Mouse (Mus musculus) forebrain, embryonic 14.5 days (tissue): ENCODE measurements around the gene Gm11020. TPM values are rescaled to one million over a fixed set of nuclear protein-coding genes. Genes with fewer than 3 reads are reported as not detected.

ENCODE experiments used
- ATAC-seq: fragments of 200-750 bp; cut with Nextera tagmentation; 2 replicates; pipeline ENCODE4 v1.8.0; 2017; ENCODE audit warnings: mild to moderate bottlenecking, moderate library complexity
- DNase-seq: peaks from one replicate; pipeline ENCODE4 v3.0.0-alpha.2; 2015; ENCODE audit warnings: low spot score
- H3K27ac ChIP-seq: fragments of 300-500 bp; sonication (generic); 2 replicates; pipeline ENCODE4 v1.5.1; 2014; ENCODE audit warnings: low read depth, mild to moderate bottlenecking, control low read depth, low read length, moderate library complexity
- H3K27me3 ChIP-seq: fragments of 300-500 bp; sonication (generic); replicated peaks from 2 replicates; pipeline ENCODE4 v1.6.1; 2014; ENCODE audit warnings: low read length, control low read depth, mixed read lengths; ENCODE audit not compliant: control insufficient read depth, insufficient read depth
- H3K36me3 ChIP-seq: fragments of 300-500 bp; sonication (generic); 2 replicates; pipeline ENCODE4 v1.6.1; 2014; ENCODE audit warnings: low read length, control low read depth; ENCODE audit not compliant: control insufficient read depth, insufficient read depth
- H3K4me1 ChIP-seq: fragments of 300-500 bp; sonication (generic); 2 replicates; pipeline ENCODE4 v1.6.1; 2014; ENCODE audit warnings: antibody characterized with exemption, low read length, control low read depth; ENCODE audit not compliant: control insufficient read depth, insufficient read depth
- H3K4me2 ChIP-seq: fragments of 300-500 bp; sonication (generic); 2 replicates; pipeline ENCODE4 v1.6.1; 2014; ENCODE audit warnings: mild to moderate bottlenecking, control low read depth, low read length
- H3K4me3 ChIP-seq: fragments of 300-500 bp; sonication (generic); 2 replicates; pipeline ENCODE4 v1.5.1; 2014; ENCODE audit warnings: low read depth, low read length, control low read depth
- H3K9ac ChIP-seq: fragments of 300-500 bp; sonication (generic); 2 replicates; pipeline ENCODE4 v1.6.1; 2014; ENCODE audit warnings: mild to moderate bottlenecking, low read length, control low read depth, moderate library complexity
- H3K9me3 ChIP-seq: fragments of 300-500 bp; sonication (generic); replicated peaks from 2 replicates; pipeline ENCODE4 v1.6.1; 2016; ENCODE audit warnings: low read length, control low read depth, mixed read lengths; ENCODE audit not compliant: control insufficient read depth
- WGBS: fragments of 180-500 bp; shearing (Covaris S2); extraction: QIAGEN DNeasy Blood & Tissue Kit; methylation state at CpG from one replicate; pipeline ENCODE4 v1.1.7; 2014; 5-methylcytosine and 5-hydroxymethylcytosine counted together
- polyA plus RNA-seq: library from polyadenylated mRNA; unstranded; fragments of >200 nt; fragmentation: Nextera tagmentation; extraction: Ambion mirVana; gene quantifications from 2 replicates; pipeline ENCODE4 v1.2.1, GENCODE M21; 2014

Gm11020 gene
- polyA plus RNA-seq, 1 experiment from 2014 or later, result not detected

DNA sequence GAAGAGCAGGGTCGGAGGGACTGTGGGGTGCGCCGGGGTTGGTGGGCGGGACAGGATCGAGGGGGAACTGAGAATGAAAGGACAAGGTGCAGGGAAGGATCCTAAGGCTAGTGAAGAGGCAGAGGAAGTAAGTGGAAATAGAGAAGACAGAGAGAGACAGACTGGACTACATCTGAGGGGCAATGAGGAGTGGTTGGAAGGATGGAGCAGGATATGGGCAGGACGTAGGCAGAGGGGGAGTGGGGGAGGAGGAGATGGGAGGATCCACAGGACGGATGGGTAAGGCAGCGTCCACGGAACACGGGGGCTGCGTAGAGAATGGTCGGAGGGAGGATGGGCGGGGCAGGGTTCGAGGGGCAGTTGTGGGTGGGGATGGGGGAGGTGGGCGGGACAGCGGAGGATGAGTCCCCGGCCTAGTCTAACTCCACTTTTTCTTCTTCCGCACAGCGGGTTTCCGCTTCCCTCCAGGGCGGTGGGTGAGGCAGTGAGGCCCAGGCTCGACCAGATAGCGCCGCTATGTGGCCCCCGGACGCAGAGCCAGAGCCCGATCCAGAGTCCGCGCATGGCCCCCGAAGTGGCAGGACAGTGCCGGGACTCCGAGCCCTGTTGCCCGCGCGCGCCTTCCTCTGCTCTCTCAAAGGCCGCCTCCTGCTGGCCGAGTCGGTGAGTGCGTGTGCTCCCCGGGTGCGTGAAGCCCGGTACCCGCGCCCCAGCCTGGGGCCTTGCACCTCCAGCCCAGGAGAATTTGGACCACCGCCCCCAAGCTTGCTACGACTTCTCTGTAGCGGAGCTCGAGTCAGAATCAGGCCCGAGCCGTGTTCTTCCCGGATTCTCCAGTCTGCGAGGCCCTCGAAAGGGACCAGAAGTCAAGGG lies 19.1 kb downstream of the Gm11020 start:
- ATAC-seq, result peak; percentile 76
- Histone ChIP-seq H3K9me3 (no peaks in the 10 kb centered on the region), H3K27ac (no peak overlapping the region; the same call in 1 of the 2 replicates), H3K36me3 (no peaks in the 10 kb centered on the region), H3K4me2 (peak overlapping the region; percentile 80), H3K4me1 (no peaks in the 10 kb centered on the region), H3K27me3 (no peaks in the 10 kb centered on the region), H3K9ac (peak overlapping the region; percentile 73), H3K4me3 (peak overlapping the region; percentile 54)
- DNase-seq, result peak; percentile 73
- under 1% methylated on average over 52 of the region's 54 CpGs for WGBS

DNA sequence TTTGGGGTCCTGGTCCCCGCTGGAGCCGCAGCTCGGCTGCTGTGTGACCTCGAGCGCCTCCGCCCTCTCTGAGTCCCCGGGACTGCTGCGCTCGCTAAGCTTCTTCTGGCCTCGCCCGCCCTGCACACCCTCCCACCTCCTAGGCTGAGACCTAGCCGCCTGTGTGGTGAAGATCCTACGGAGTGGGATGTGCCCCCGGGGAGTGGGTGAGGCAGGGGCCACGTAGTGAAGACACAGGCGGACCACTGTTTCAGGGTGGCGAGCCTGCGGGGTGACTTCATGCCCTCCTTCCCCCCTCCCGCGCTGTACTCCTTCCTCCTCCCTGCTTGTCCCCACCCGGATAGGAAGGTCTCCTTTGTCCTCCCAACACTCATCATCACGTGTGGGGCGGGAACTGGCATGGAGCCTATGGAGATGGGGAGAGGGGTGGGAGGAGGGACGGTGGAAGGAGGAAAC lies 19.8 kb downstream of the Gm11020 start:
- peak overlapping the region; percentile 73 for H3K9ac ChIP-seq
- ATAC-seq (peak; percentile 75), DNase-seq (peak; percentile 73)
- WGBS, result under 1% methylated on average over 24 of the region's 24 CpGs
- no peaks in the 10 kb centered on the region for H3K27me3 ChIP-seq
- H3K4me3 ChIP-seq, result peak overlapping the region; percentile 54
- peak overlapping the region; percentile 80 for H3K4me2 ChIP-seq
- no peaks in the 10 kb centered on the region for H3K9me3 ChIP-seq
- no peaks in the 10 kb centered on the region for H3K36me3 ChIP-seq
- H3K27ac ChIP-seq, result peak overlapping the region; percentile 39; the same call in 1 of the 2 replicates
- no peaks in the 10 kb centered on the region for H3K4me1 ChIP-seq

DNA sequence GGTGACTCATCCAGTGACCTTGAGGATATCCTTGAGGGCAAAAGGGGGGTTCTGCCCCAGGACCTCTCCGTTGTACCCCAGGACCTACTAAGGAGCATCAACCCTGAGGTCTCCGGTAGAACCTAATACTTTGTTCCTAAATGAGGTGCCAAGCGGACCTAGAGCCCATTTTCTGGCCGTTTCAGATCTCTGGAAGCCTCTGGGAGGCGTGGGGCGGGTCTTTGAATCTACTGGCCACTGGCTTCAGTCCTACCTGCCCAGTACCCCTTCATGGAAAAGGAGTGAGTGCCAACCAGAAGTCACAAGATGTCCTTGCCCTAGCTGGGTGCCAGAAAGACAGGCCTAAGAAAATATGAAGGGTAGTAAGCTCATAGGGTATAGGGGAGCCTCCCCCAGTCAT lies 20.3 kb downstream of the Gm11020 start:
- Histone ChIP-seq H3K4me2 (peak overlapping the region; percentile 80), H3K9ac (no peak overlapping the region), H3K27ac (no peak overlapping the region), H3K27me3 (no peaks in the 10 kb centered on the region), H3K36me3 (peaks cover 4% of the 10 kb centered on the region; the same call in 1 of the 2 replicates), H3K4me3 (peak overlapping the region; percentile 54; the same call in 1 of the 2 replicates), H3K9me3 (no peaks in the 10 kb centered on the region), H3K4me1 (no peaks in the 10 kb centered on the region)
- WGBS, result 40% methylated on average over 6 of the region's 6 CpGs
- DNase-seq (no peak), ATAC-seq (no peak)

DNA sequence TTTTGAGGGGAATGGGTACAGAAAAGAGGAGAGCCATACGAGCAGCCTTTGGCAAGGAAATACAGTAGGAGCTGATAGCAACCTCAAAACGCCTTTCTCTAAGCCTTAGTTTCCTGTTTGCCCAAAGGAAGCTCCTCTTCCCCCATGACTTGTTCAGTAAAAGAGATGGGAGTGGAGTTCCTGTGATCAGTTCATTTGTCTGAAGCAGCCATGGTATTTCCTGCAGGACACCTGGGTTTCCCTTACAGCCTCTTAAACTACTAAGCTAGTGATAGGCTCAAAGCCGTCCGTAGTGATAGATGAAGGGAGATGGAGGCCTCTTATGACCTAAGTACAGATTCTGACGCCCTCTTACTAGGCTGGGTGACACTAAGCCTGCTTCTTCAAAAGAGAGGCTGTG lies 21.1 kb downstream of the Gm11020 start:
- WGBS, result 86% methylated on average over 5 of the region's 5 CpGs
- H3K4me1 ChIP-seq, result no peaks in the 10 kb centered on the region
- H3K27me3 ChIP-seq, result no peaks in the 10 kb centered on the region
- no peak overlapping the region for H3K4me3 ChIP-seq
- ATAC-seq (no peak), DNase-seq (no peak)
- H3K9me3 ChIP-seq, result no peaks in the 10 kb centered on the region
- H3K36me3 ChIP-seq, result peaks cover 5% of the 10 kb centered on the region; the same call in 1 of the 2 replicates
- H3K9ac ChIP-seq, result no peak overlapping the region
- no peak overlapping the region for H3K4me2 ChIP-seq
- H3K27ac ChIP-seq, result no peak overlapping the region

DNA sequence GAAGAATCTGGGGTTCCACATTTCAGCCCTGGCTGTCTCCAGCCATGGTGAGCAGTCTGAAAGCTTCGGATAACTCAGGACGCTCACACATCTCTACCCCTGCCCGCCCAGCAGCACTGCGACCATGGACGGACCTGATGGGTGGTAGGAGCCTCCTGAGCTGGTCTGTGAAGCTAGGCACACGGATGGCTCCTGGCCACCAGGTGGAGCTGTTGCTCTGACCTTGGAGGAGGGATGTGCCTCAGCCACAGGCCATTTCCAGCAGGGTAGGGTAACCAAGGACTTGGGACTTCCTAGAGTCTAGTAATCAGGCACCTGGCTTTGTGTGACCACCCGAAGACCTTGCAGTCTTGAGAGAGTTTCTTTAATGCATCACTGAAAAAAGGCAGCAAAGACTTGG lies 22.6 kb downstream of the Gm11020 start:
- H3K9me3 ChIP-seq, result no peaks in the 10 kb centered on the region
- H3K4me2 ChIP-seq, result no peak overlapping the region
- WGBS, result 7% methylated on average over 7 of the region's 7 CpGs
- H3K36me3 ChIP-seq, result peaks cover 10% of the 10 kb centered on the region; the same call in 1 of the 2 replicates
- DNase-seq, result peak; percentile 90
- H3K27me3 ChIP-seq, result no peaks in the 10 kb centered on the region
- ATAC-seq, result peak; percentile 57
- no peaks in the 10 kb centered on the region for H3K4me1 ChIP-seq
- no peak overlapping the region for H3K9ac ChIP-seq
- H3K4me3 ChIP-seq, result no peak overlapping the region
- no peak overlapping the region for H3K27ac ChIP-seq

DNA sequence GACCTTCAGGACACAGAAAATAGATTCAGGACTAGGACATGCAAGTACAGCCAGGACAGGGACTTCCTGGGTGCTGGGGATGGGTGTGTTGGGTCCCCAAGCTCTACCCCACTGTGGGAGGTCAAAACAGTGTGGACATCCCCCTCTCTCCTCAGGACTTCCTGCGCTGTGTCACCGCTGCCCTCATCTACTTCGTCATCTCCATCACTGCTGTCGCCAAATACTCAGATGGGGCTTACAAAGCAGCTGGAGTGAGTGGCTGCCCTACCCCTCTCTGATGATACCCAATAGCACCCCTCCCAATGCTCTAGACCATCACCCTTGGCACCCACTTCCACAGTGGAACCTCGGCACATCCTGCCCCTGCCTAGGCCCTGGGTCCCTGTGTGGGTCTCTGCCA lies 23.3 kb downstream of the Gm11020 start:
- 83% methylated on average over 5 of the region's 5 CpGs for WGBS
- no peak for ATAC-seq
- H3K9ac ChIP-seq, result no peak overlapping the region

DNA sequence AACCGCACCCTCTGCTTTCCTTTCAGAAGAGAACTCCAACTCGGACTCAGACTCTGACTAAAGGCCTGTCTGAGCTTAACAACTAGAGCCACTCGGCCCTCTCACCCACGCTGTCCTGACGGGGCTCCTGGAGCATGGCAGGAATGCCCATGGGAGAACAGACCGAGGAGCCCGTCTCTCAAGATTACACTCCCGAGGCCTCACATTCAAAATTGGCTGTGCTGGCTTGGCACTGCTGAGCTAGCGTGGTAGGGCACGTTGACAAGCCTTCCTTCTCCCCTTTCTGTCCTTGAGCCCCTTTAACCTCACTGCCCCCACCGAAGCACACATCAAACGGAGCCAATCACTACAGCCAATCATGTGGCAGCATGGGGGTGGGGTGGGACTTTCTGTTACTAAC lies 25.3 kb downstream of the Gm11020 start:
- H3K9ac ChIP-seq, result no peak overlapping the region
- no peak overlapping the region for H3K4me2 ChIP-seq
- peaks cover 10% of the 10 kb centered on the region; the same call in 1 of the 2 replicates for H3K36me3 ChIP-seq
- no peaks in the 10 kb centered on the region for H3K4me1 ChIP-seq
- H3K9me3 ChIP-seq, result no peaks in the 10 kb centered on the region
- no peak overlapping the region for H3K4me3 ChIP-seq
- ATAC-seq, result no peak
- H3K27ac ChIP-seq, result no peak overlapping the region
- 60% methylated on average over 12 of the region's 12 CpGs for WGBS
- no peak for DNase-seq
- H3K27me3 ChIP-seq, result no peaks in the 10 kb centered on the region

More for the DNA sequence above, 23.3 kb downstream of the Gm11020 start:
- no peak overlapping the region for H3K27ac ChIP-seq
- H3K36me3 ChIP-seq, result peaks cover 10% of the 10 kb centered on the region; the same call in 1 of the 2 replicates
- H3K27me3 ChIP-seq, result no peaks in the 10 kb centered on the region
- no peak overlapping the region for H3K4me3 ChIP-seq
- H3K4me2 ChIP-seq, result no peak overlapping the region
- DNase-seq, result no peak
- H3K9me3 ChIP-seq, result no peaks in the 10 kb centered on the region
- H3K4me1 ChIP-seq, result no peaks in the 10 kb centered on the region

DNA sequence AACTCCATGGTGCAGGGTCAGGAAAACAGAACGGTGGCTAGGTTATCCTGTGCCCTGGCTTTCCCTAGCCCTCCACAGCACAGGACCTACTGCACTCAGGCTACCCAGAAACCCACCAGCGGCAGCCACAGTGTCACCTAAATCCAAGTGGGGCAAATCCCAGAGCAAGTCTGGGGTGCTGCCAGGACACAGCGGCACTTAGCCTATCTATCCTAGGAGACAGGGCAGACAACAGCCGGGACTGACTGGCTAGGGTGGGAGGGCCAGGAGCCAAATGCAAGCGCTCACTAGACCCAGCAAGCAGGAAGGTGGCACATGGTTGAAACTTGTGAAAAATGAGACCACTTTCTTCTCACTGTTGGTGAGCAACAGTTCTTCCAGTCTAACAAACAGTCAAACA lies 27.6 kb downstream of the Gm11020 start:
- Histone ChIP-seq H3K4me2 (no peak overlapping the region), H3K9me3 (no peaks in the 10 kb centered on the region), H3K9ac (no peak overlapping the region), H3K36me3 (peaks cover 10% of the 10 kb centered on the region; the same call in 1 of the 2 replicates), H3K4me3 (no peak overlapping the region), H3K27me3 (no peaks in the 10 kb centered on the region), H3K27ac (no peak overlapping the region), H3K4me1 (no peaks in the 10 kb centered on the region)
- DNase-seq, result no peak
- ATAC-seq, result no peak
- 94% methylated on average over 5 of the region's 5 CpGs for WGBS

DNA sequence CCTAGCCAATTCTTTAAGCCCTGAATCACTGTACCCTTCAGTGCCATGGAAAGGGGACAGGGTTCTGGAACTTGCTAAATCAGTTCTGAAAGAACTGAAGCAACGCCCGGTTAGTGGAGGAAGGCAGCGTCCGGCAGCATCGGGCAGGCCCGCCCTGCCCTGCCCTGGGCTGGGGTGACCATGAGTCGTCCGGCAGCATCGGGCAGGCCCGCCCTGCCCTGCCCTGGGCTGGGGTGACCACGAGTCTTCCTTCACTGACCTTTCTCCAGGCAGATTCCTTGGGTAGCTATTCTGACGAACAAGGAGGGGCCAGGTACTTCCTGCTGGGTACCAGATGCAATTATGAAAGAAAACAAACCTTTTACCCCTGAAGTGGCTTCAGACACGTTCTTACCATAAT lies 28.7 kb downstream of the Gm11020 start:
- Histone ChIP-seq H3K4me1 (no peaks in the 10 kb centered on the region), H3K9ac (no peak overlapping the region), H3K4me2 (no peak overlapping the region), H3K9me3 (no peaks in the 10 kb centered on the region), H3K27ac (no peak overlapping the region), H3K36me3 (peaks cover 16% of the 10 kb centered on the region), H3K4me3 (no peak overlapping the region), H3K27me3 (no peaks in the 10 kb centered on the region)
- DNase-seq (no peak), ATAC-seq (no peak)
- WGBS, result 88% methylated on average over 13 of the region's 13 CpGs
